Mouse (Mus musculus): ENCODE data around the gene Noc3l.

The Noc3l gene

GRCm38 (mm10) chr19:38758685-38759472 is 60.2 kb downstream of the Noc3l start:
- DNase-seq (ENCODE audit: low read depth, low spot score) = no peak

DNA sequence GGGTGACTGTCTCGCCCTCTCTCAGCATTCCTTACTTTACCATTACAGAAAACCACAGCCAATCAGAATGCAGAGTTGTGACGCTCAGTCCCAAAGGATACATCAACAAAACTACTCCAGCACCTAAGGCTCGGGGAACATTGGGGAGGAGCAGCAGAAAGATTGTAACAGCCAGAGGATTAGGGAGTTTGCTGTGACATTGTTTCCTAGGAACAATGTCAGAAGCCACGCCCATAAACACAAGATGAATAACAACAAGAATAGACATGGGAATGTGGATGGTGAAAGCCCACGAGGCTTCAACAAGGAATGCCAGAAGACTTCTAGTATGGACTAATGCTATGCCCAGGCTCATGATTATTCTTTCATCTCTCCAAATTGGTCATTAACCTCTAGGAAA is 61.0 kb downstream of the Noc3l start:
- no peak for DNase-seq (ENCODE audit: low read depth, low spot score)

DNA sequence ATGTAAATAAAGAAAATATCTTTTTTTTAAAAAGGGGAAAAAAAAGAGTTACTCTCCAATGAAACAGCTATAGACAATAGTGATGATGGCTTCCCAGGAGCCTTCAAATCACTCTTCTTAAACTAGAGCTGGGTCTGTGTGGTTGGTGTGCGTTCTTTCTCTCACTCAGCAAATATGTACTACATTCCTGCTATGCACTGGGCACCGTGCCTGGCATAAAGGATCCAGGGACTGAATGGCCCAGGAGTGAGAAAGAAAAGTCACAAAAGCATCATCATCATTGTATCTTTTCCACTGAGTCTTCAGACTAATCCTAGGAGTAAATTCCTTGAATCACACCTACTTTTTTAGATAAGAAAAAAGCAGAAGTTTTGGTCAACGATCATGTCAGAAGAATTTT is 61.9 kb downstream of the Noc3l start:
- DNase-seq (ENCODE audit: low read depth, low spot score) = no peak

GRCm38 (mm10) chr19:38750192-38750591 is 68.8 kb downstream of the Noc3l start:
- DNase-seq (ENCODE audit: low read depth, low spot score) = no peak

GRCm38 (mm10) chr19:38746492-38747014 is 72.5 kb downstream of the Noc3l start:
- no peak for DNase-seq (ENCODE audit: low read depth, low spot score)

DNA sequence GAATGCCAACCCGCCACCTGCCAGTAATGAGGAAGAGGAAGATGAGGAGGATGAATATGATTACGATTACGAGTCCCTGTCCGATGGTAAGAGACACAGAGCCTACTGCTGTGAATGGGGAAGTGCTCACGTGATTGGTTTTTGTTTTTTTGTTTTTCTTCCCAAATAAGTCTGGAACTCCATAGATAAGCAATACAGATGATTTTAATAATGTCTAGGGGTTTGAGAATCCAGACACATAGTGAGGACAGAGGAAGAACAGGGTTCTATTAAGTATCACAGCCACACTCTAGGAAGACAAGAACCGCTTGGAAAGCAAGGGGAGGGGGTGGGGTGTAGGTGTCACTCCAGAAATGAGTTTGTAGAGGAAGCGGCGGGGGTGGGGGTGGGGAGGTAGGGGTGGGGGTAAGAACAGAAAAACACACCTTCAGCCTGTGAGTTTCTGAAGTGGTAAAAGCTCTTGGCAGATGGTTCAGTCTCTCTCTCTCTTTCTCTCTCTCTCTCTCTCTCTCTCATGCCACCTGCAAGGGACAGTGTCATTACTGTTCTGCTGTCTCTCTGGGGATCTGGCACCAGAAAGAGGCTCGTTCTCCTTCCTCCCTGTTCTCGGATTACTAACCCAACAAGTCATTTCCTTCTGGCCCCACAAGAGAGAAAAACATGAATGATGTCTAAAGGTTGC is 73.1 kb downstream of the Noc3l start:
- DNase-seq (ENCODE audit: low read depth, low spot score) = no peak

DNA sequence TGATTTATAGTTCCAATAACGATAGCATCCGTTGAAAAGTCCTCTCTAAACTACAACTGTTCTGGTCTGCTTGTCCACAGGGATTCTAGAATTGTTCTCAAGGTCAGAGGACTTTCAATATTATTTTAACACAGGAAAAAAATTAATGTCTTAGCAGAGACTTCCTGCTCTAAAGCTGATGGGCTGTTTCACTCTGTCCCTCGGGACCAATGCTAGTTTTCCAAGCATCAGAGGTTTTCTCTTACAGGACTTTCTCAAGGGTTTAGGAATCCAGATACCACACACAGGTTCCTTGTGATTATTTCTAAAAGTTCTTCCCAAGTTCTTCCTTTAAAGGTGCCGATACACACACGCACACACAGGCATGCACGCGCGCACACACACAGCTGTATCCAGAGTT is 74.5 kb downstream of the Noc3l start:
- DNase-seq (ENCODE audit: low read depth, low spot score) = no peak

All from A20 (cell line).